Mouse (Mus musculus) frontal cortex, postnatal 25 days (tissue): ENCODE results near the gene Dysf.

Experiments
- DNase-seq, 2 experiments: peaks; one replicate each; pipeline ENCODE4 v3.0.0; 2022; ENCODE audit warnings: low spot score in 2 of 2

Gene Dysf

GRCm38 (mm10) chr6:84167612-84168011, 159.2 kb downstream of the Dysf start:
- no peak for DNase-seq

- no peak for DNase-seq
Measured at GRCm38 (mm10) chr6:84168571-84168970, 160.2 kb downstream of the Dysf start.

- DNase-seq: no peak
Measured at GRCm38 (mm10) chr6:84173626-84174025, 165.2 kb downstream of the Dysf start.

DNA sequence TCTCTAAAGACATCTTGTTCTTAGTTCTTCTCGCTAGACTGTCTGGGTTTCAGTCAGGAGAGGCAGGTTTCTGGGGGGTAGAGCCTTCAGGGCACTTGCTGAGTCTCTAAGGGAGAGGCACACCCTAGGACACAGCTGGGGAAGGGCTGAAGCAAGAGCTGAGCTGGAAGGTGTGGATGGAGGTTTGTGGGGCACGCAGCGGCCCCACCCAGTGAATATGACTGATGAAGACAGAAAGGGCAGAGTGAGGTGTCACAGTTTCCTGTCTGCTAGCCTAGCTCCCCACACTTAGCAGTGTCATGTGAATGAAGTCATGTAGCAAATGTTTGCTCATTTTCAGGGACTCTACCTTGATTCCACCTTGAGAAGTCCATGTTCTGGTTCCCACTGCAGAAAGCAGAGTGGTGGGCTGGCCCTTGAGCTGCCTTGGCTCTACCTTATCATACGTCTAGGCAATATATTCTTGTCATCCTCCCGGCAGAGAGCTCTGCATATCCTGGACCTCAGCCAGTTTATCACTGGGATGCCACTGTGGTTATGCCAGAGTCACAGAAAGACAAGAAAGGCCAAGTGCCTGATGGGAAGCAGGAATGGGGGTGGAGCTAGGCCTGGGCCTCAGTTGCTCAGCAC, 170.5 kb downstream of the Dysf start:
- no peak for DNase-seq

- DNase-seq: no peak
Measured at GRCm38 (mm10) chr6:84181452-84181851, 173.1 kb downstream of the Dysf start.

GRCm38 (mm10) chr6:84191656-84192250, 183.4 kb downstream of the Dysf start:
- DNase-seq: no peak

- no peak for DNase-seq
Measured at GRCm38 (mm10) chr6:84196511-84196910, 188.1 kb downstream of the Dysf start.

GRCm38 (mm10) chr6:84197811-84198213, 189.4 kb downstream of the Dysf start:
- no peak for DNase-seq

DNA sequence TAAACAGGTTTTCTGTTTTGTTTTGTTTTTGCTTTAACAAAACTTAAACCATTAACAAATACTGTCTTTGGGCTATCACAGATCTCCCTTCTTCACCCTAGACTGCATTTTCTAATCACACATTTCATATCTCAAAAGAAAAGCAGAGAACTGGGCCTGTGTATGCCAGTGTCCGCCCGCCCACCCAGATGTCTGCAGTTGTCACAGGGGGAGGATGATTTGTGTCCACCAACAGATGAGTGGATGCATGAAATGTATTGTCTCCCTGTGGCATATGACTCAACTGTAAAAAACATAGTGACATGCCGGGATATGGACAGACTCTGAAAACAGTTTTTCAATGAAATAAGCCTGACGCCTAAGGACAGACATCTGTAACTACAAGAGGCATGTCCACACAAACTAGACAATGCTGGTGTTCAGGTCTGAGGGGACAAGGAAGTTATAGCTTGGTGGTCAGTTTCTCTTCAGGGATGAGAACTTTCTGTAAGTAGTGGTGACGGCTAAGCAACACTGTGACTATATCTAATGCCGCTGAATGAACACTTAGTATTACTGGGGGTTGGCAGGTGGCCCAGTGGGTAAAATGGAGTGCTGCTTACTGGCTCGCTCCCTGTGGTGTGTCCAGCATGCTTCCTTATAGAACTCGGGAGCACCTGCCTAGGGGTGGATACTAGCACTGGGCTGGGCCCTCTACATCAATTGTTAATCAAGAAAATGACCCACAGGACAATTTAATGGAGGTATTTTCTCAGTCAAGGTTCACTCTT, 193.5 kb downstream of the Dysf start:
- no peak for DNase-seq

DNA sequence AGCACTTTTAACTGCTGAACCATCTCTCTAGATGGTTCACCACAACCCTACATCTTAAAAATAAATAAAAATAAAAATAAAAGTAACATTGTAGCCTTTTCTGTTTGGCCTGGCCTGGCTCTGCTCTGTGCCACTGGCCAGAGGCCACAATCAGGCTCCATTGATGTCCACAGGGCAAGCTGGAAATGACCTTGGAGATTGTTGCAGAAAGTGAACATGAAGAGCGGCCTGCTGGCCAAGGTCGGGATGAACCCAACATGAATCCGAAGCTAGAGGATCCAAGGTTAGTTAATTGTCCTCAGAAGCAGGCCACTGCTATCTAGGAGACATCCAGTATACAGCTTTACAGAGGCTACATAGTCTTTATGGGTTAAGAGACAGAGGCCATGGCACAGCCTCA, 197.2 kb downstream of the Dysf start:
- no peak for DNase-seq

DNA sequence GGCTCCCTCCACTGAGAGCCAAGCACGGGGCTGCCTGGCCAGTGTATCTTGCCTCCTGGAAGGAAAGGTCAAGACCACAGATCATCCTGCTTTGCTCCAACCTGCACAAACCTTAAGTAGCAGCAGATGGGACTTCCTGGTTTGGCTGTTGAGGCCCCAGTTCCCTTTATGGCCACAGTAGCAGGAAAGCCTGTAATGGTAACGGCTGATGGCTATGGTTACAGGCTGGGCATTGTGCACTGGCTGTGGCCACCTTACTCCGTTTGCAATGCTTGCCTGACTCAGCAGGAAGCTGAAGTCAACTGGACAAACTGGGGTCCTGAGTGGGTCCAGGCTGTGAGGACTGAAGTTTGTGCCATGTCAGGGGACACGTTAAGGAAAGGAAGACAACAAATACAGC, 200.2 kb downstream of the Dysf start:
- no peak for DNase-seq

- DNase-seq: no peak
Measured at GRCm38 (mm10) chr6:84209736-84210434, 201.5 kb downstream of the Dysf start.

- DNase-seq: no peak
Measured at GRCm38 (mm10) chr6:84211473-84211872, 203.1 kb downstream of the Dysf start.

DNA sequence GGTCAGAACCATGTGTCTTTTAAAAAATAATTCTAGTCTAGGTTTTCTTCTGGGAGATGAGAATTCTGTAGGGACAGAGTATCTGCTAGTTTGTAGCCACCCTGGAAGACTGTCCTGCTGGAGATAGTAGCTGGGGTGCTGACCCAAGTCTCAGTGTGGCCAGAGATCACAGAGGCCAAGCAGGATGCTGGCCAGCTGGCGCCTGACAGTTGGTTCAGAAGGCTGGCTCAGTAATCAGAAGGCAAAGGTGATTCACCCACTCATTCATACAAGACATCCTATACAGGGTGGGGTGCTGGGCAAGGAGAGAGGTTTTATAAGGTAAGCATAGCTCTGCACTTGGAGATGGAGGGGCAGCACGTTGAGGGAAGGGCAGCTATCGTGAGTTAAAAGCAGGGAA, 204.7 kb downstream of the Dysf start:
- DNase-seq: no peak

- no peak for DNase-seq
Measured at GRCm38 (mm10) chr6:84217216-84217933, 209.0 kb downstream of the Dysf start.

DNA sequence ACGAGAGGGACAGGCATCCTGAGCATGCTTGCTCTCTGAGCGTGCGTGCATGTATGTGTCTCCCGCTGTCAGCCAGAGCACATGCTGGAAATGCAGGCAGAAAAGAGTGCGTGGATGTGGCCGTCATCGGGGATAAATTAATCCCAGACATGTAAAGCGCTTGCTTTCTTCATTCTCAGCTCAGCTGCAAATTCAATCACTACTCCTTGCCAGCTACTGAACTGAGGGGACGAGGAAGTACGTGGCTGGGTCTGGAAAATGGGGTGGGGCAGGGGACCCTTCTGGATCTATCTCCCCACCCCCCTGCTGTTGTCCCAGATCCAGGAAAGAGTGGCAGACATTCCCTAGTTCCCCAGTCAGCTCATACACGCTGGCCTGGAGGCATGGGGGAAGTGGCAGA, 210.7 kb downstream of the Dysf start:
- DNase-seq: no peak

GRCm38 (mm10) chr6:84224861-84225260, 216.5 kb downstream of the Dysf start:
- DNase-seq: no peak

DNA sequence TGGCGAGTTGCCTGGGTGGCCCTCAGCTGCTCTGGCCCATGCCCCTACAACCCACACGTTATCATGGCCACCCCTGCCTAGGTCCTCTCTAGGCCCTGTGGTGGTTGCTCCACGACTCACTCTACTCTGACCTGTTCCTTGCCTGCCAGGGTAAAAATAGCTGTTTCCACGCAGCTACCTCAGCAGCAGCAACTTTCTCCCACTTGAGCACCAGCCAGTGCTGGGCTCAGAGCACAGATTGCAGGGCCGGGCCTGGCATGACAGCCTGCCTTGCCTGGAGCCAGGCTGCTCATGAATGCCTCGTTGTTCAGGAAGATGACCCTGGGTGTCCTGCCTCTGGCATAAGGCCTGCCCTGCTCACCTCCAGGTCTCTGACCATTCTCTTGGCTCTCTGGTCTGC, 217.2 kb downstream of the Dysf start:
- peak; percentile 33 for DNase-seq

DNA sequence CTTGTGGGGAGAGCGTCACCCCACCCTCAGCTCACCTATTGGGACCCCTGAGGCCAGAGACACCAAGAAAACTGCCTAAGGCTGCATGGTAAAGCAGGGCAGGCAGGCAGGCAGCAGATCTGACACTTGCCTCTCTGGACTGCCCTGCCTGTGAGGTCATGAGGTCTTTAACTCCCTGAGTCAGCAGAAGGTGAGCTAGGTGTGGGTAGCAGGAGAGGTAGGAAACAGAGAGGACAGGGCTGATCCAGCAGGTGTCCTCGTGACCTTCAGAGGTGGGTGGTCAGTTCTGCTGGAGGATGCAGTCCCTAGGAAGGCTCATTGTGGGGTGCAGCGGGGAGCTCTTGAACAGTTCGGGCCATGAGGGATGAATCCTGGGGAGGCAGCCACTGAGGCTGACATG, 219.8 kb downstream of the Dysf start:
- no peak for DNase-seq

DNA sequence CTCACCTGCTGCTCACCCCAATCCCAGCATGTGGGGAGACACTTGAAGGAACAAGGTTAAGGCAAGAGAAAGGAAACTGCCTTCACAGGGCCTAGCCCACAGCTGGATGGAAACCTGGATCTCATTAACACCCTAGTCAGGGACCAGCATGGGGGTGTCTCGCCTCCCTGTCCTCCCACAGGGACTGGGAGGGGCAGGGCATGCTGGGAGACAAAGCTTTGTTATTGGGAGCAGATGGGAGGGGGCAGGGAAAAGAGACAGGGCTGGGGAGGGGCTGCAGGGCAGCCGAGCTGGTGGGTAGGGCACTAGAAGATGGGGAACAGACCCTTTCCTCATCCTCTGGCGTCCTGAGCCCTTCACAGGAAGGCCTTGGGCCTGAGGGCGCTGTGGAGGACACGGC, 220.4 kb downstream of the Dysf start:
- no peak for DNase-seq

DNA sequence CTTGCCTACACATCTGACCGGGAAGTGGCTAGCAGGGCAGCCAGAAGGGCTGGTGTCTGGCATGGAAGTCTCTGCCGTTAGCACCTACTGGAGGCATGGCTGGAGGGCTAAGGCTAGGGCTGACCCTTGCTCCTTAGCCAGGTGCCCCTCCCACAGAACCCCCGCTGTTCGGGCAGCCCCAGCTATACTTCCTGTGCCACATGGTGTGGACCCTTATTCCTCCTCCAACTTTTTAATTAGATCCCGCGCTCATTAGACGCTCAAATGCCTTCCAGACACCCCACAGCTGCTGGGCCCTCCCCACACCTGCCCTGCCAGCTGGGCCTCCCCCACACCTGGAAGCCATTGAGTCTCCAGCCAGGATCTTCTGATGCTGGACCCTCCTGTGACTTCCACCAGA, 221.3 kb downstream of the Dysf start:
- DNase-seq: no peak

DNA sequence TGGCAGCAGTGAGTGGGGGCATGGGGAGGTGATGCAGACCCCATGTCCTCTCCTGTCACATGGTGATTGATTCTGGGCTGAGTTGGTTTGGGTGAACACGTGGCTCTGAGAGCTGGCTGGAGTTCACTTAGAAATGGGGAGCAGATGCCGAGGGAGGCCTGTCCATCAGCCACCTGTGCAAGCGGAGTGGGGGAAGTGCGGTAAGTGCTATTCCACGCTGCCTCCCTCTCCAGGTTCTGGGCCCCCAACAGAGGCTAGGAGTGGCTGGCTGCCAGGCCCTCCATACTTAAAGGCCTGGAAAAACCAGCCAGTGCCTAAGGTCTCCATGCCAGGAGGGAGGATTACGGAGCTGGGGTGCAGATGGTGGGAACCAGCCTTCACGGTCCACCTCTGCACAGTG, 222.7 kb downstream of the Dysf start:
- DNase-seq: no peak
